Mouse (Mus musculus) lung, postnatal 0 days (tissue): Measurements from ENCODE around the gene Arrb1. TPM values are rescaled to one million over a fixed set of nuclear protein-coding genes. Genes with fewer than 3 reads are reported as not detected.
A peak's percentile ranks its signal among the peaks of the same experiment; 100 is the strongest.

Experiments
- ATAC-seq: fragments of 200-750 bp; cut with Nextera tagmentation; 2 replicates; pipeline ENCODE4 v1.8.0; 2017; ENCODE audit warnings: moderate library complexity
- DNase-seq: peaks from one replicate; pipeline ENCODE4 v3.0.0-alpha.2; 2016; ENCODE audit warnings: low spot score
- H3K27ac ChIP-seq: fragments of 300-500 bp; sonication (generic); 2 replicates; pipeline ENCODE4 v1.5.1; 2014; ENCODE audit warnings: antibody characterized with exemption, mild to moderate bottlenecking, low read length, mixed read lengths
- H3K27me3 ChIP-seq: fragments of 300-500 bp; sonication (generic); replicated peaks from 2 replicates; pipeline ENCODE4 v1.6.1; 2014; ENCODE audit warnings: low read length, mixed read lengths; ENCODE audit not compliant: insufficient read depth
- H3K36me3 ChIP-seq: fragments of 300-500 bp; sonication (generic); 2 replicates; pipeline ENCODE4 v1.6.1; 2014; ENCODE audit warnings: low read length, mixed read lengths; ENCODE audit not compliant: insufficient read depth
- H3K4me1 ChIP-seq: fragments of 300-500 bp; sonication (generic); 2 replicates; pipeline ENCODE4 v1.6.1; 2014; ENCODE audit warnings: antibody characterized with exemption, low read depth, low read length, mixed read lengths; ENCODE audit not compliant: insufficient read depth
- H3K4me2 ChIP-seq: fragments of 300-500 bp; sonication (generic); replicated peaks from 2 replicates; pipeline ENCODE4 v1.6.1; 2014; ENCODE audit warnings: low read depth, mild to moderate bottlenecking, low read length, moderate library complexity, mixed read lengths
- H3K4me3 ChIP-seq: fragments of 300-500 bp; sonication (generic); 2 replicates; pipeline ENCODE4 v1.5.1; 2014; ENCODE audit warnings: low read depth, low read length
- H3K9ac ChIP-seq: fragments of 300-500 bp; sonication (generic); replicated peaks from 2 replicates; pipeline ENCODE4 v1.6.1; 2014; ENCODE audit warnings: low read depth, mild to moderate bottlenecking
- H3K9me3 ChIP-seq: fragments of 300-500 bp; sonication (generic); 2 replicates; pipeline ENCODE4 v1.6.1; 2016; ENCODE audit warnings: low read length, mixed read lengths
- CTCF ChIP-seq: IDR thresholded peaks from 2 replicates; pipeline ENCODE4 v1.5.1; 2016; ENCODE audit warnings: antibody characterized with exemption, mild to moderate bottlenecking
- EP300 ChIP-seq: IDR thresholded peaks from 2 replicates; pipeline ENCODE4 v1.6.1; 2016; ENCODE audit warnings: antibody characterized with exemption, mild to moderate bottlenecking, control low read depth
- WGBS: fragments of 180-500 bp; shearing (Covaris S2); extraction: QIAGEN DNeasy Blood & Tissue Kit; methylation state at CpG from one replicate; pipeline ENCODE4 v1.1.7; 2014; 5-methylcytosine and 5-hydroxymethylcytosine counted together
- microRNA counts: library from miRNA; unstranded; fragments of <30 nt; microRNA quantifications from one replicate; lab custom pipeline; 2015
- microRNA-seq: library from miRNA; unstranded; fragments of <30 nt; microRNA quantifications from one replicate; pipeline ENCODE4, GENCODE M21; 2016
- polyA plus RNA-seq: library from polyadenylated mRNA; unstranded; fragments of >200 nt; fragmentation: Nextera tagmentation; extraction: Ambion mirVana; gene quantifications from 2 replicates; pipeline ENCODE4 v1.2.1, GENCODE M21; 2015

Arrb1 gene
- polyA plus RNA-seq, 1 experiment from 2014 or later: 21.7 TPM

DNA sequence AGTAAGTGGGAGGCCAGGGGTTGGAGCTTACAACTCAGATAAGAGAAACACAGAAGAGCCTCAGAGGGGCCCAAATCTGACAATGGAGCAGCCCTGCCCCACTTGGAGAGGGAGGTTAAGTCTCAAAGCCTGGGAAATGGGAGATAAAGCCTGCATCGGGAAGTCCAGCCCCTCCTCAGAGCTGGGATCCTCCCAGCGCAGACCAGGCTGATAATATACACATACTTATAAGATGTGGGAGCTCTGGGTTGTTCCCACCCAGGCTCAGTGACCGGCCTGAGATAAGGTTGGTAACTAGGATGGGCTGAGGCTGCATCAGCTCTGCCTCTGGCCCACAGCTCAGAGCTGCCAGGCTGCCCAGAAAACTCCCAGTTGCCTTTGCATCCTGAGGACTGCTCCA is 106.8 kb downstream of the Arrb1 start:
- H3K27ac ChIP-seq: no peak overlapping the region
- H3K27me3 ChIP-seq: no peaks in the 10 kb centered on the region
- H3K4me3 ChIP-seq: no peak overlapping the region
- H3K9me3 ChIP-seq: no peaks in the 10 kb centered on the region
- no peak for DNase-seq
- H3K36me3 ChIP-seq: no peaks in the 10 kb centered on the region
- ATAC-seq: no peak
- H3K9ac ChIP-seq: no peak overlapping the region
- no peaks in the 10 kb centered on the region for H3K4me1 ChIP-seq
- WGBS: 44% methylated on average over 3 of the region's 3 CpGs
- TF ChIP-seq EP300: no peak
- TF ChIP-seq CTCF: no peak
- no peak overlapping the region for H3K4me2 ChIP-seq

DNA sequence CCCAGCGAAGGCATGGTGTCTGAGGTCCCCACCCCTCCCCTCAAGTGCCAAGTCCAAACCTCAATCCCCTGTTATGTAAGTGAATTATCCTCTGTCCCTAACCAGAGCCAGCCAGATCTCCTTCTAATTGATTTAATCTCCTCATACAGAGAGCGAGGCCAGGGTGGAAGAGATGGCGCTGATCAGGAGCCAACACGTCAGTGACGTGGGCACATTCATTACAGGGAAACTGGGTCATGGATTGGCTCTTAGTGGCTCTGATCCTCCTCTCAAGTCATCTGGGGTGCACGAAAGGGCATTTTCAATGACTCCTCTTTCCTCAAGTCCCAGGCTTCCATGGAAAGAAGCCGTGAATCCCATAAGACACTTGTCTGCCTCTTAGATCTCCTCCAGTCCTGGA is 109.4 kb downstream of the Arrb1 start:
- no peak overlapping the region for H3K27ac ChIP-seq
- no peaks in the 10 kb centered on the region for H3K9me3 ChIP-seq
- TF ChIP-seq CTCF: no peak
- no peak for TF ChIP-seq EP300
- WGBS: 79% methylated on average over 7 of the region's 7 CpGs
- H3K27me3 ChIP-seq: no peaks in the 10 kb centered on the region
- ATAC-seq: no peak
- no peaks in the 10 kb centered on the region for H3K4me1 ChIP-seq
- no peak for DNase-seq
- no peak overlapping the region for H3K4me3 ChIP-seq
- no peak overlapping the region for H3K9ac ChIP-seq
- H3K4me2 ChIP-seq: no peak overlapping the region
- H3K36me3 ChIP-seq: no peaks in the 10 kb centered on the region

DNA sequence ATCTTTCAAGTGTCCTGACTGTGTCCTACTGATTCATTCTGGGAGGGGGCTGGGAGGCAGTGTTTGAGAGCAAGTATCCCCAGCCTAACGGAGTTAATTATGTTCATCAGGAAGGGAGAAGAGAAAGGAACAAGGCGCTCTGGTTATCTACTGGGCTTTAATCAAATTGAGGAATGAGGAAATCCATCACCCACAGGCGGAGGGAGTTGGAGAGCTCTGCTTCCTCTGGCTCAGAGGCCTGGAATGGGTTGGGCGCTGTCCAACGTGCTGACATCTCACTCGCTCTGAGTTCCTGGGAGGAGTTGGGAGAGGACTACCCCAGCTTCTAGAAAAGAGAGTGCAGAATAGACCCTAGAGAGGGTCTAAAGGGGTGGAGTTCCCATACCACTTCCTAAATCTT is 113.4 kb downstream of the Arrb1 start:
- 5% methylated on average over 6 of the region's 6 CpGs for WGBS
- Histone ChIP-seq H3K36me3 (no peaks in the 10 kb centered on the region), H3K4me2 (no peak overlapping the region), H3K9me3 (no peaks in the 10 kb centered on the region), H3K27ac (no peak overlapping the region), H3K4me3 (no peak overlapping the region), H3K9ac (no peak overlapping the region), H3K27me3 (no peaks in the 10 kb centered on the region), H3K4me1 (no peaks in the 10 kb centered on the region)
- no peak for ATAC-seq
- TF ChIP-seq EP300 (no peak), CTCF (peak; percentile 23; the same call in 1 of the 2 replicates)
- peak; percentile 80 for DNase-seq

DNA sequence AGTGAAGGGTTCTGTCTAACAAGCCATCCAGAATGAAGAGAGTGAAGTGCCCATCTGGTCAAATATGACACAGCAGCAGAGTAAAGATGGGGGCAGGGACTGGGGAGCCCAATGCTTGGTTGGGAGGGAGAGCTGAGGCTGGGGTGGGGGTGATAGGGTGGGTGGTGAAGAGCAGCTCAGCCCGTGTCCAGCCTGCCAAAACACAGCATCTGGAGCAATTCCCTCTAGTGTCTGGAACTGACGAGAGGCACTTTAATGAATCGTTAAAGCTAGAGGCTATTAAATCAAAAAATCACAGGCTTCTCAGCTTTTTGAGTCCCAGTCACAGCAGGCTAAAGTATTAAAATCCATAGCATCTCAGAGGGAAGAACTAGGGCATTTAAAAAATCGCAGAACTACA is 114.3 kb downstream of the Arrb1 start:
- ATAC-seq (no peak), DNase-seq (no peak)
- Histone ChIP-seq H3K36me3 (no peaks in the 10 kb centered on the region), H3K27ac (no peak overlapping the region), H3K4me1 (no peaks in the 10 kb centered on the region), H3K9ac (no peak overlapping the region), H3K4me2 (no peak overlapping the region), H3K4me3 (no peak overlapping the region), H3K27me3 (no peaks in the 10 kb centered on the region), H3K9me3 (no peaks in the 10 kb centered on the region)
- TF ChIP-seq EP300: no peak
- no peak for TF ChIP-seq CTCF
- whole genome bisulfite sequencing: 60% methylated on average over 4 of the region's 4 CpGs

DNA sequence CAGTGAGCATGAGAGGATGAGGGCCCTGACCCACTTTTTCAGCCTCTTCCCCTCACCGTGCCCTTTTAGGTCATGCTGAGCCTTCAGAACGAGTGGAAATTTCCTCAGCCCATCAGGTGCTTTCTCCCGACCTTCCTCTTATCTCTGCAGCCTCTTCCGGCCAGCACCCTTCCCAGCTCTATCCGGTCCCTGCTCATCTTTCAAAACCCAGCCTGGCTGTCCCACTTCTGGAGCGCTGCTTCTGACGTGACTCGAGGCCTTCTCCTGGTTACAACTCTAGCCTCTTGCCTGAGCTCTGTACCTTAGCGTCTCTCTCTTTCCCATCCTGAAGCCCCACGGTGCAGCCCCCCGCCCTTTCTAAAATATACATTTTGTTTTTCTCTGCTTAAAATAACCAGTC is 119.0 kb downstream of the Arrb1 start:
- H3K4me3 ChIP-seq: no peak overlapping the region
- H3K9me3 ChIP-seq: no peaks in the 10 kb centered on the region
- no peak overlapping the region for H3K9ac ChIP-seq
- WGBS: 61% methylated on average over 11 of the region's 11 CpGs
- H3K36me3 ChIP-seq: no peaks in the 10 kb centered on the region
- TF ChIP-seq EP300 (no peak), CTCF (no peak)
- no peaks in the 10 kb centered on the region for H3K4me1 ChIP-seq
- H3K27me3 ChIP-seq: no peaks in the 10 kb centered on the region
- H3K27ac ChIP-seq: no peak overlapping the region
- DNase-seq (no peak), ATAC-seq (no peak)
- no peak overlapping the region for H3K4me2 ChIP-seq

MicroRNA genes within 50 kb of the gene (microRNA counts, 519-probe panel; counts per million panel counts)
- microRNA mmu-miR-326 (lab: Ali Mortazavi, UCI): 4,481 counts per million, percentile 49 among the panel's probes with 10 or more counts

Small RNA genes within 50 kb of the gene (microRNA-seq; reads per million reads assigned to microRNA genes)
- 111 reads per million, percentile 50 among the genes with 10 or more reads in this experiment for gene Mir326

Other genes with a start within 250 kb of the Arrb1 start
- 579 and 666 TPM in 2 replicates for gene Serpinh1, start 182.2 kb upstream of the Arrb1 start, polyA plus RNA-seq
- 18.7 and 18.8 TPM in 2 replicates for gene Gdpd5, start 154.1 kb upstream of the Arrb1 start, polyA plus RNA-seq
- gene Klhl35, start 69.5 kb upstream of the Arrb1 start, polyA plus RNA-seq: 1.2 and 1.8 TPM in 2 replicates
- gene Rps3, start 51.7 kb upstream of the Arrb1 start, polyA plus RNA-seq: 594 and 625 TPM in 2 replicates
- gene Tpbgl, start 91.6 kb downstream of the Arrb1 start, polyA plus RNA-seq: 0.58 and 0.79 TPM in 2 replicates
- gene Slco2b1, start 175.9 kb downstream of the Arrb1 start, polyA plus RNA-seq: 3.8 and 3.9 TPM in 2 replicates
- gene Olfr520, start 194.8 kb downstream of the Arrb1 start, polyA plus RNA-seq: not detected in 2 replicates
- not detected in 2 replicates for gene Olfr521, start 228.0 kb downstream of the Arrb1 start, polyA plus RNA-seq